Mouse (Mus musculus): ENCODE results near the gene Lpcat2b.

GRCm38 (mm10) chr5:107444251-107444650 is 12.9 kb downstream of the Lpcat2b start:
- TF ChIP-seq TAL1 (IDR thresholded peaks at IDR 0.05; ENCODE audit: low read length) (no peak), GATA1 (IDR thresholded peaks at IDR 0.05; ENCODE audit: low read length) (no peak)
